Mouse (Mus musculus): ENCODE results near the gene Rfc4. TPM values are rescaled to one million over a fixed set of nuclear protein-coding genes. Genes with fewer than 3 reads are reported as not detected.

The Rfc4 gene
- polyA plus RNA-seq, 1 experiment from 2014 or later = 71.6 TPM

GRCm38 (mm10) chr16:23109350-23110280 lies 17.9 kb downstream of the Rfc4 start:
- peak overlapping the region; percentile 69 for H3K4me2 ChIP-seq
- no peaks in the 10 kb centered on the region for H3K9me3 ChIP-seq (replicated peaks)
- H3K4me1 ChIP-seq (replicated peaks) = peaks cover 38% of the 10 kb centered on the region
- H3K27ac ChIP-seq = no peak overlapping the region
- no peak for ATAC-seq (replicated peaks; ENCODE audit: insufficient number of reproducible peaks, insufficient read depth, low FRiP score, low read depth)
- H3K27me3 ChIP-seq = no peaks in the 10 kb centered on the region
- peak overlapping the region; percentile 100 for H3K9ac ChIP-seq
- H3K4me3 ChIP-seq = peak overlapping the region; percentile 99
- H3K36me3 ChIP-seq = peaks cover 58% of the 10 kb centered on the region
- WGBS = 40% methylated on average over 5 of the region's 5 CpGs

DNA sequence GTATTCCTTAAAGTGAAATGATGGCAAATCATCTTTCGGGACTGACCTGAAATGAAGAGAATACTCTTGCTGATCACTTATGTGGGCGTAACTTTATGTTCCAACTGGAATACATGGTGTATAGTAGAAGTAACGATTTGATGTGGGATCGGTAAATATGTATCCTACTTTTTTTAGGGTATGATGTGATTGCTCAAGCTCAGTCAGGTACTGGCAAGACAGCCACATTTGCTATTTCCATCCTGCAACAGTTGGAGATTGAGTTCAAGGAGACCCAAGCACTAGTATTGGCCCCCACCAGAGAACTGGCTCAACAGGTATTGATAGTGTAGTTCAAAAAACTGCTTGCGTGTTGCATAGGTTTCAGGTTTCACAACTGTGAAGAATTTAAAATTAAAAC lies 18.6 kb downstream of the Rfc4 start:
- H3K36me3 ChIP-seq = peaks cover 51% of the 10 kb centered on the region
- no peak for ATAC-seq (replicated peaks; ENCODE audit: insufficient number of reproducible peaks, insufficient read depth, low FRiP score, low read depth)
- peak overlapping the region; percentile 69 for H3K4me2 ChIP-seq
- peak overlapping the region; percentile 100 for H3K9ac ChIP-seq
- H3K27ac ChIP-seq = peak overlapping the region; percentile 98
- no peaks in the 10 kb centered on the region for H3K9me3 ChIP-seq (replicated peaks)
- peak overlapping the region; percentile 99 for H3K4me3 ChIP-seq
- 3% methylated on average over 5 of the region's 5 CpGs for WGBS
- H3K4me1 ChIP-seq (replicated peaks) = peaks cover 38% of the 10 kb centered on the region
- no peaks in the 10 kb centered on the region for H3K27me3 ChIP-seq

DNA sequence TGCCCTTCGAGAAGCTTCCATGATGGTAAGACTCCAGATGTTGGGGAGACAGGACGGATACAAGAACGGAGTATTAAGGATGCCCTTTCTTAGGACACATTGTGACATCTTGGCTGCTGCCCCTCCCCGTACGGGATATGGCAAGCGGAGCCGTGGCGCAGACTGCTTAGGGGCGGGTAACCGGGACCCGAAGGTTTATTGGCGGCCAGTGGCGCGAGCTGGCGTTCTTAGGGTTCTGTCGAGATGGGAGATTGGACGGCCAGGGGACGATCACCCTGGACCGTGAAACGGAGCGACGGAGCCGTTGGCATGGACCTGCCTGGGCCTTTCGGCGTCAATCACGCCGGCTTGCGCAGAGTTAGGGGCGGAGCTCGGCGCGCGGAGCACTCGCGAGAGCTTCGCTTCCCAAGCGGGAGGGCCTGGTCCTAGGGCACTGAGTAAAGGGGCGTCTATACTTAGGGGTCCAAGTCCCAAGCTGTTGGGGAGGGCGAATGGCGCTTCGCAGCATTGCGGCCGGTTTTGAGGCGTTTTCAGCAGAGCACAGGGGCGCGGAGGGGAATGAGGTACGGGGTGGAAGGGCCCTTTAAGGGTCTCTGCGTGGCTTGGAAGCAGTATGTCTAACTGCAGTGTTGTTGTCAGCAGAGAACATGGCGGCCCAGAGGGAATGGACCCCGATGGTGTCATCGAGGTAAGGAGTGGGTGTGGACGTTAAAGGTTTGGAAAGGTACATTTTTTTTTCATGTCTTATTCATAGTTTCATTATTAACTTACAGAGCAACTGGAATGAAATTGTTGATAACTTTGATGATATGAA lies 19.4 kb downstream of the Rfc4 start:
- peak; percentile 83 for ATAC-seq (replicated peaks; ENCODE audit: insufficient number of reproducible peaks, insufficient read depth, low FRiP score, low read depth)
- under 1% methylated on average over 52 of the region's 52 CpGs for WGBS

GRCm38 (mm10) chr16:23107231-23107942 lies 20.1 kb downstream of the Rfc4 start, which contains the start of gene Eif4a2:
TSS of gene Eif4a2 (plus strand) at chr16:23107444.
- peak; percentile 90 for ATAC-seq (replicated peaks; ENCODE audit: insufficient number of reproducible peaks, insufficient read depth, low FRiP score, low read depth)
- H3K36me3 ChIP-seq = peaks cover 39% of the 10 kb centered on the region
- H3K4me2 ChIP-seq = peak within 1 kb of the TSS; percentile 69
- under 1% methylated on average over 71 of the region's 71 CpGs for WGBS
- peak within 1 kb of the TSS; percentile 98 for H3K27ac ChIP-seq
- H3K4me3 ChIP-seq = peak within 1 kb of the TSS; percentile 99
- H3K9ac ChIP-seq = peak within 1 kb of the TSS; percentile 100
- H3K27me3 ChIP-seq = no peaks in the 10 kb centered on the region
- H3K9me3 ChIP-seq (replicated peaks) = no peaks in the 10 kb centered on the region
- H3K4me1 ChIP-seq (replicated peaks) = peaks cover 41% of the 10 kb centered on the region

More for the DNA sequence above, 19.4 kb downstream of the Rfc4 start:
- H3K27me3 ChIP-seq = no peaks in the 10 kb centered on the region
- no peaks in the 10 kb centered on the region for H3K9me3 ChIP-seq (replicated peaks)
- H3K4me3 ChIP-seq = peak overlapping the region; percentile 99
- peak overlapping the region; percentile 98 for H3K27ac ChIP-seq
- peak overlapping the region; percentile 100 for H3K9ac ChIP-seq
- H3K4me2 ChIP-seq = peak overlapping the region; percentile 69
- peaks cover 47% of the 10 kb centered on the region for H3K36me3 ChIP-seq
- peaks cover 42% of the 10 kb centered on the region for H3K4me1 ChIP-seq (replicated peaks)

- WGBS = 79% methylated on average over 7 of the region's 7 CpGs
- ATAC-seq (replicated peaks; ENCODE audit: insufficient number of reproducible peaks, insufficient read depth, low FRiP score, low read depth) = no peak
- H3K27ac ChIP-seq = no peak overlapping the region
- peaks cover 26% of the 10 kb centered on the region for H3K36me3 ChIP-seq
- no peak overlapping the region for H3K9ac ChIP-seq
- peaks cover 30% of the 10 kb centered on the region for H3K4me1 ChIP-seq (replicated peaks)
- no peaks in the 10 kb centered on the region for H3K9me3 ChIP-seq (replicated peaks)
- H3K4me3 ChIP-seq = no peak overlapping the region
- no peak overlapping the region for H3K4me2 ChIP-seq
- no peaks in the 10 kb centered on the region for H3K27me3 ChIP-seq
Measured at GRCm38 (mm10) chr16:23106121-23106520, 21.4 kb downstream of the Rfc4 start.

DNA sequence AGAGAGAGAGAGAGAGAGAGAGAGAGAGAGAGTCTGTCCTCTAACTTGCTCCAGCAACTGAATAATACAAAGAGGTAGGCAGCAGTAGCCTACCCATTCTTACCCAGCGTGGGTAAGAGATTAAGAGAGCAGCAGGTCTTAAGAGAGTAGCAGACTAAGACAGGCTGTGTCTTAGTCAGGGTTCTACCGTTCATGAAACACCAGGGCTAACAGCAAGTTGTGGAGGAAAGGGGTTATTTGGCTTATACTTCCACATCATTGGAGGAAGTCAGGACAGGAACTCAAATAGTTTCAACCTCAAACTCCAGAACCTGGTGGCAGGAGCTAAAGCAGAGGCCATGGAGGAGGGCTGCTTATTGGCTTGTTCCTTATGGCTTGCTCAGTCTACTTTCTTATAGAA lies 23.7 kb downstream of the Rfc4 start:
- Histone ChIP-seq H3K27ac (no peak overlapping the region), H3K27me3 (no peaks in the 10 kb centered on the region), H3K4me2 (no peak overlapping the region), H3K4me1 (replicated peaks) (peaks cover 29% of the 10 kb centered on the region), H3K9me3 (replicated peaks) (no peaks in the 10 kb centered on the region), H3K36me3 (peaks cover 4% of the 10 kb centered on the region; the same call in 1 of the 2 replicates), H3K9ac (no peak overlapping the region), H3K4me3 (no peak overlapping the region)
- ATAC-seq (replicated peaks; ENCODE audit: insufficient number of reproducible peaks, insufficient read depth, low FRiP score, low read depth) = no peak
- 70% methylated on average over 2 of the region's 2 CpGs for WGBS

DNA sequence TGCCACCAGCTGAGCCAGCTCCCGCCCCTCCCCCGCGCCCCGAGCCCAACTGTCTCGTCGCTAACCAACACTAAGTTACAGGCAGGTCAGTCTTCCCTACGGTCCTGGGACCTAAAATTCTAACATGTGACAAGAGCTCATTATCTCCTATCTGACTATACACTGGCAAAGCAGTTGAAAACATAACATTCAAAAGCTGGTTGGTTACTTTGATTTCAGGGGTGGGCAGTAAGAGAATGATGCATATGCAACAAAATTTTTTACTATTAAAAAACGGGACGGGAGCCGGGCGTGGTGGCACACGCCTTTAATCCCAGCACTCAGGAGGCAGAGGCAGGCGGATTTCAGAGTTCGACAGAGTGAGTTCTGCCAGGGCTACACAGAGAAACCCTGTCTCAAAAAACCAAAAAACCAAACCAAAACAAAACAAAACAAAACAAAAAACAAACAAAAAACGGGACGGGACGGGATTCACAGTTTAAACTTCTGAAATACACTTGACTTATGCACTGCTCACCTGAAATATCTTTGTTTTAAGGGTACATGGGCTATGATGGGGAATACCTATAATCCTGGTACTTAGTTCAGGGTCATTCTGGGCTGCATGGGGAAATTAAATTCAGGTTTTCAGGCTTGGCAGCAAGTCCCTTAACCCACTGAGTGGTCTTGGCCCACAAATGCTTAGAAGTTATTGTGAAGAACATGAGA lies 24.3 kb downstream of the Rfc4 start:
- no peak for ATAC-seq (replicated peaks; ENCODE audit: insufficient number of reproducible peaks, insufficient read depth, low FRiP score, low read depth)
- H3K4me1 ChIP-seq (replicated peaks) = peaks cover 29% of the 10 kb centered on the region

GRCm38 (mm10) chr16:23102340-23103037 lies 25.0 kb downstream of the Rfc4 start:
- Histone ChIP-seq H3K4me3 (peak overlapping the region; percentile 54), H3K36me3 (no peaks in the 10 kb centered on the region), H3K4me1 (replicated peaks) (peaks cover 29% of the 10 kb centered on the region), H3K9me3 (replicated peaks) (no peaks in the 10 kb centered on the region), H3K4me2 (peak overlapping the region; percentile 64), H3K9ac (peak overlapping the region; percentile 61), H3K27me3 (no peaks in the 10 kb centered on the region), H3K27ac (peak overlapping the region; percentile 67)
- no peak for ATAC-seq (replicated peaks; ENCODE audit: insufficient number of reproducible peaks, insufficient read depth, low FRiP score, low read depth)
- 11% methylated on average over 15 of the region's 15 CpGs for WGBS

More for the DNA sequence above, 24.3 kb downstream of the Rfc4 start:
- H3K9ac ChIP-seq = peak overlapping the region; percentile 61
- H3K27ac ChIP-seq = peak overlapping the region; percentile 67
- H3K27me3 ChIP-seq = no peaks in the 10 kb centered on the region
- 33% methylated on average over 17 of the region's 17 CpGs for WGBS
- peak overlapping the region; percentile 54 for H3K4me3 ChIP-seq
- H3K9me3 ChIP-seq (replicated peaks) = no peaks in the 10 kb centered on the region
- peak overlapping the region; percentile 64 for H3K4me2 ChIP-seq
- H3K36me3 ChIP-seq = no peaks in the 10 kb centered on the region

GRCm38 (mm10) chr16:23100613-23101012 lies 26.9 kb downstream of the Rfc4 start:
- Histone ChIP-seq H3K27ac (peak overlapping the region; percentile 51), H3K9ac (peak overlapping the region; percentile 39; the same call in 1 of the 2 replicates), H3K4me1 (replicated peaks) (peaks cover 24% of the 10 kb centered on the region), H3K27me3 (no peaks in the 10 kb centered on the region), H3K4me3 (peak overlapping the region; percentile 45), H3K9me3 (replicated peaks) (no peaks in the 10 kb centered on the region), H3K36me3 (no peaks in the 10 kb centered on the region), H3K4me2 (peak overlapping the region; percentile 77)
- ATAC-seq (replicated peaks; ENCODE audit: insufficient number of reproducible peaks, insufficient read depth, low FRiP score, low read depth) = peak; percentile 51; the same call in 1 of the 2 replicates
- WGBS = 12% methylated on average over 10 of the region's 10 CpGs

DNA sequence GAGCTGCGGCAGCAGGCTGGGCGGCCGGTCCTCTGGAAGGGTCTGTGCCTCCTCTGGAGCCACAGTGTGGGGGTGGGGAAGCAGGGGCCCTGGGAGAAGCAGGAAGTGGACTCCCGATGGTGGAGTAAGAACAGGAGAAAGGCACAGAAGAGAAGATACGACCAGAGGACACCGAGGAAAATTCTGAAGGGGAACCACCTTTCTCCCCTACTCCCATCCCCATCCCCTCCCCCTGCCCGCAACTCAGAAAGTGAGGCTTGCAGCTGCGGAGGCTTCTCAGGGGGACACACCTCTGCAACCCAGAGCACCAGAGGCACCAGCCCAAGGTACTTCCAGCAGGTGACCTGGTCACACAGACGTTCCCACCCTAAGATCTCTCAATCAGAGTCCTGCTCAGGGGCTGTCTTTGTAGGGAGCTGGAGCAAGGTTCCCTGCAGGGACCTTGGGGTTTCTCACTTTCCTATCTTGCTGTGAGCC lies 27.4 kb downstream of the Rfc4 start:
- Histone ChIP-seq H3K9ac (peak overlapping the region; percentile 39; the same call in 1 of the 2 replicates), H3K27ac (peak overlapping the region; percentile 51), H3K9me3 (replicated peaks) (no peaks in the 10 kb centered on the region), H3K4me1 (replicated peaks) (peaks cover 24% of the 10 kb centered on the region), H3K36me3 (no peaks in the 10 kb centered on the region), H3K4me3 (peak overlapping the region; percentile 45), H3K4me2 (peak overlapping the region; percentile 77), H3K27me3 (no peaks in the 10 kb centered on the region)
- ATAC-seq (replicated peaks; ENCODE audit: insufficient number of reproducible peaks, insufficient read depth, low FRiP score, low read depth) = peak; percentile 70
- WGBS = 4% methylated on average over 9 of the region's 9 CpGs
